In genomic region chr7:79793688-79794087, GRCm38 (mm10) we compare ENCODE assay signal across 8 mouse cellular contexts. TPM values are rescaled to one million over a fixed set of nuclear protein-coding genes. Genes with fewer than 3 reads are reported as not detected.
DNase-seq lines count a peak whose midpoint lies in the region; ATAC-seq and TF ChIP-seq lines count a peak whose summit lies in the region.

Gene Mesp1, minus strand, starts transcription at chr7:79793788.

- peak within 1 kb of the TSS; percentile 4 for H3K4me3 ChIP-seq in lung, adult 2 months (replicated peaks; ENCODE audit: extremely low read depth, low read depth, low read length)
- H3K4me3 ChIP-seq in forebrain, embryonic 10.5 days, result peak within 1 kb of the TSS; percentile 56
- H3K4me3 ChIP-seq in intestine, embryonic 16.5 days (ENCODE audit: low read length), result peak within 1 kb of the TSS; percentile 54
- H3K4me3 ChIP-seq in neural tube, embryonic 13.5 days, result peak within 1 kb of the TSS; percentile 45

- H3K4me1 ChIP-seq in lung, adult 2 months (ENCODE audit: control insufficient read depth, insufficient read depth, low read length), result peaks cover 3% of the 10 kb centered on the region; the same call in 1 of the 2 replicates
- peaks cover 50% of the 10 kb centered on the region for H3K4me1 ChIP-seq in forebrain, embryonic 10.5 days
- H3K4me1 ChIP-seq in intestine, embryonic 16.5 days (ENCODE audit: control insufficient read depth, insufficient read depth, low read length), result peaks cover 17% of the 10 kb centered on the region
- H3K4me1 ChIP-seq in neural tube, embryonic 13.5 days (replicated peaks), result peaks cover 15% of the 10 kb centered on the region

- H3K27me3 ChIP-seq in forebrain, embryonic 10.5 days (ENCODE audit: poor library complexity, severe bottlenecking), result peaks cover 93% of the 10 kb centered on the region
- H3K27me3 ChIP-seq in intestine, embryonic 16.5 days (replicated peaks; ENCODE audit: control insufficient read depth, insufficient read depth, low read length), result peaks cover 32% of the 10 kb centered on the region
- H3K27me3 ChIP-seq in neural tube, embryonic 13.5 days, result peaks cover 65% of the 10 kb centered on the region

- no peak for TF ChIP-seq POLR2A in lung, adult 2 months (IDR thresholded peaks at IDR 0.05; ENCODE audit: borderline replicate concordance, extremely low read depth, low read depth, low read length)

- no peaks in the 10 kb centered on the region for H3K9me3 ChIP-seq in forebrain, embryonic 10.5 days
- no peaks in the 10 kb centered on the region for H3K9me3 ChIP-seq in intestine, embryonic 16.5 days (ENCODE audit: control insufficient read depth, low read length)
- no peaks in the 10 kb centered on the region for H3K9me3 ChIP-seq in neural tube, embryonic 13.5 days

- no peaks in the 10 kb centered on the region for H3K36me3 ChIP-seq in forebrain, embryonic 10.5 days (replicated peaks)
- no peaks in the 10 kb centered on the region for H3K36me3 ChIP-seq in intestine, embryonic 16.5 days (ENCODE audit: control insufficient read depth, insufficient read depth, low read length)
- no peaks in the 10 kb centered on the region for H3K36me3 ChIP-seq in neural tube, embryonic 13.5 days

- H3K4me2 ChIP-seq in intestine, embryonic 16.5 days (ENCODE audit: low read depth, low read length), result peak within 1 kb of the TSS; percentile 89
- H3K4me2 ChIP-seq in neural tube, embryonic 13.5 days, result peak within 1 kb of the TSS; percentile 73

- WGBS in lung, adult 2 months, result 81% methylated on average over 6 of the region's 6 CpGs
- WGBS in forebrain, embryonic 10.5 days, result 78% methylated on average over 6 of the region's 6 CpGs
- WGBS in intestine, embryonic 16.5 days, result 71% methylated on average over 6 of the region's 6 CpGs
- WGBS in neural tube, embryonic 13.5 days, result 68% methylated on average over 6 of the region's 6 CpGs

- peak within 1 kb of the TSS; percentile 68 for H3K9ac ChIP-seq in intestine, embryonic 16.5 days (ENCODE audit: low read depth, low read length)
- H3K9ac ChIP-seq in neural tube, embryonic 13.5 days, result peak within 1 kb of the TSS; percentile 65

- TF ChIP-seq CTCF in lung, adult 2 months (IDR thresholded peaks at IDR 0.05; ENCODE audit: insufficient read depth, low read length), result no peak

- no peak for ATAC-seq in intestine, embryonic 16.5 days
- no peak for ATAC-seq in neural tube, embryonic 13.5 days (ENCODE audit: low read depth)

- peak within 1 kb of the TSS; percentile 48 for H3K27ac ChIP-seq in forebrain, embryonic 10.5 days
- H3K27ac ChIP-seq in intestine, embryonic 16.5 days (ENCODE audit: low read length), result no peak within 1 kb of the TSS
- no peak within 1 kb of the TSS for H3K27ac ChIP-seq in neural tube, embryonic 13.5 days (replicated peaks)

- DNase-seq in lung, adult 2 months, result no peak
- DNase-seq in lung, postnatal 10 days, result no peak
- DNase-seq in forebrain, embryonic 10.5 days (ENCODE audit: extremely low spot score, low spot score), result no peak
- DNase-seq in frontal cortex, adult 2 months (ENCODE audit: extremely low spot score in 1 of 2, low spot score in 1 of 2), result no peak
- DNase-seq in ovary, postnatal 14 days (ENCODE audit: low spot score), result no peak
- DNase-seq in kidney, adult 8-10 months, result no peak

RNA-seq across cellular contexts. Expression of gene Mesp1, which starts in this region (rescaled TPM):
- polyA plus RNA-seq in lung, adult 2 months (2012; rRNA removed), result 18.8 and 27.6 TPM in 2 replicates
- not detected in 2 replicates for polyA plus RNA-seq in forebrain, embryonic 10.5 days (2016; fragmentation: Nextera tagmentation; extraction: Ambion mirVana)
- 0.28 TPM in 1 of 2 replicates, not detected in the other for polyA plus RNA-seq in intestine, embryonic 16.5 days (2015; fragmentation: Nextera tagmentation; extraction: Ambion mirVana)
- polyA plus RNA-seq in neural tube, embryonic 13.5 days (2015; fragmentation: Nextera tagmentation; extraction: Ambion mirVana), result not detected in 2 replicates
- 0.16 and 0.19 TPM in 2 replicates for polyA plus RNA-seq in frontal cortex, adult 2 months (2012; rRNA removed)

Comparison
In these comparisons a context has a peak if more than half of its experiments do, and no peak if none do; other contexts are left out.
1. RNA of gene Mesp1 (polyA plus RNA-seq): 18.8 to 27.6 TPM in lung, adult 2 months; 0.16 to 0.19 TPM in frontal cortex, adult 2 months, not detected in neural tube, embryonic 13.5 days, not detected in forebrain, embryonic 10.5 days and 0.28 TPM in intestine, embryonic 16.5 days; every median in the first group is over 10 times any median in the second.
2. H3K4me3 ChIP-seq: peak in every context shown above with its lines; median percentile 56 in forebrain, embryonic 10.5 days; 54 in intestine, embryonic 16.5 days; 45 in neural tube, embryonic 13.5 days; 4 in lung, adult 2 months.